Mouse (Mus musculus) liver, adult 2 months (tissue): ENCODE measurements at regions not wholly inside any gene's neighbourhood (a gene's known extent, or its start where the extent isn't known, plus 50 kb on each side); places are given as distances from the start of the nearest gene placed in this dataset.

Source experiments
- CTCF ChIP-seq: fragments of 200-500 bp; IDR thresholded peaks from 2 replicates; pipeline ENCODE4 v1.5.1; 2011; ENCODE audit warnings: low read depth, low read length, control low read depth
- POLR2A ChIP-seq: fragments of 200-500 bp; IDR thresholded peaks from 2 replicates; pipeline ENCODE4 v1.6.1; 2011; ENCODE audit warnings: low read length, control low read depth; ENCODE audit not compliant: insufficient read depth; ENCODE audit errors: extremely low read depth

GRCm38 (mm10) chr7:68823189-68823588, 74.1 kb upstream of the Arrdc4 start:
- TF ChIP-seq CTCF (peak; percentile 98), POLR2A (no peak)
